Mouse (Mus musculus) frontal cortex, postnatal 36 days (tissue): ENCODE data around the gene Rad9a.
A peak's percentile ranks its signal among the peaks of the same experiment; 100 is the strongest.

Source experiments
- DNase-seq, 2 experiments: peaks; one replicate each; pipeline ENCODE4 v3.0.0; 2022; ENCODE audit warnings: low spot score in 2 of 2

Rad9a gene

GRCm38 (mm10) chr19:4164100-4164499, 37.4 kb downstream of the Rad9a start:
- no peak for DNase-seq

GRCm38 (mm10) chr19:4163543-4163887, 37.9 kb downstream of the Rad9a start:
- DNase-seq, result no peak

GRCm38 (mm10) chr19:4162646-4163542, 38.6 kb downstream of the Rad9a start, which contains the start of gene Rps6kb2:
Gene Rps6kb2, minus strand, starts transcription at chr19:4163354.
- peak; percentile 98 to 99 for DNase-seq

GRCm38 (mm10) chr19:4159049-4159448, 42.4 kb downstream of the Rad9a start:
- DNase-seq, result no peak

- no peak for DNase-seq
These were observed 44.7 kb downstream of the Rad9a start for GRCm38 (mm10) chr19:4156771-4157170.

- DNase-seq, result no peak
These were observed 45.3 kb downstream of the Rad9a start for GRCm38 (mm10) chr19:4156073-4156579.

GRCm38 (mm10) chr19:4155223-4156072, 46.0 kb downstream of the Rad9a start:
- no peak for DNase-seq

DNA sequence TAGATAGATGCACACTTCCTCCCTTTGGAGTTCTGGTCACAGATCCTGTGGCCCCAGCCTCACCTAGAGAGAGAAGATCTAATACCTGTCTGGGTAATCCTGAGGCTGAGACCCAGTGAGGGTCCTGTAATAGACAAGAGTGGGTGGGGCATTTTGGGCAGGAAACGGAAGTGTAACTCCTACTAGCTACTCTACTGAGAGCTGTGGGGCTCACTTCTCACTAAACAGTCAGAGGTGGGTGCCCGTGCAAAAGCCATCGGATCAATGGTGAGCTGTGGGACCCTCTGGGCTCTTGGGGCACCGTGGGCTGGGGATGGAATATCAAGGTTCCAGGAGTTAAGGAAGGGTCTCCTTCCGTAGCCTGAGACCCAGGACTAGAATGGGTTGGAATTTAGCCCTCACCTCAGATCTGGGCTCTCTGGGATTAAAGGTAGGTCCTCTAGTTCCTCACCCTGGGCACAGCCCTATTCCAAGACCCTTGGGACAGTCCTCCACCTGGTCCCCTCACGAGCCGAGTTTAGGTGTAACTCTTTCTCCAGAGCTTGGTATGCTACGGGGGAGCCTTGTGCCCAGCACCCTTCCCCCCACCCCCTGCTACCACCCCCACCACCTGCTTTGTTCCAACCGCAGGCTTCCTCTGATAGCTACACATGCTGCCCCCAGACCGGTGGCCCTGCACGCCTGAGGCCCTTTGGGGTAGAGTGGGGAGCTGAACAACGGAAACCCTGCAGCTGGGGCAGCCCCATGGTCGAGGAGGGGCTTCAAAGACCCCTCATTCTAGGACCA, 46.8 kb downstream of the Rad9a start:
- DNase-seq, result no peak

GRCm38 (mm10) chr19:4153232-4153654, 48.2 kb downstream of the Rad9a start, which contains the start of gene Ptprcap:
Gene Ptprcap, plus strand, starts transcription at chr19:4153604.
- DNase-seq, result no peak

- no peak for DNase-seq
These were observed 48.8 kb downstream of the Rad9a start for GRCm38 (mm10) chr19:4152445-4153231.

DNA sequence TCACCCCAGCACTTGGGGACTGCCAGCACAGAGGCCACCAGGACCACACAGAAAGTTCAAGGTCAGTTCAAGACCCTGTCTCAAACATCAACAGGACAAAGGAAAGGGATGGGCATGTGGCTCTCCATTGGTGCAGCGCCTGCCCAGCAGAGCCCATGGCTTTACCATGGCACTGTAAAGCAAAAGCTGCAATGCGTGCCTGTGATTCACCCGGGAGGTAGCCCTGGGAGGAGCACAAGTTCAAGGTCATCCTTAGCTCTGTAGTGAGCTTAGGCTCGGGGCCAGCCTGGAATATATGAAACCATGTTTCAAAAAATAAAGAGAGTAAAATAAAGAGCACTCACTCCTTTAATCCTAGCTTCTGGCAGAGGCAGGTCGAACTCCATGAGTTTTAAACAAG, 49.6 kb downstream of the Rad9a start:
- no peak for DNase-seq

DNA sequence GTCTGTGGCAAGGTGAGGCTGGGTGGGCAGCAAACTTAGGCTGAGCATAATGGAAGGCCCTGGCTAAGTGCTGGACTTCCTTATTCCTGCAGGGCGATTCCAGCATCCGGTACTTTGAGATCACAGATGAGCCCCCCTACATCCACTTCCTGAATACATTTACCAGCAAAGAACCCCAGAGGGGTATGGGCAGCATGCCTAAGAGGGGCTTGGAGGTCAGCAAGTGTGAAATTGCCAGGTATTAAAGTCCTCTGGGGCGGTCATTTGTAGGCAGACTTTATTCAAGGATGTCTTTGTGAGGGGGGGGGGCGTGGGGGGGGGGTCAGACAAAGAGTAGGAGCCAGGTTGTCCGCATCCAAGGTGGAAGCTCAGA, 50.0 kb downstream of the Rad9a start:
- DNase-seq, result no peak

GRCm38 (mm10) chr19:4150567-4151487, 50.6 kb downstream of the Rad9a start:
- DNase-seq, result no peak

- no peak for DNase-seq
These were observed 51.5 kb downstream of the Rad9a start for GRCm38 (mm10) chr19:4149764-4150461.

- no peak for DNase-seq
These were observed 52.2 kb downstream of the Rad9a start for GRCm38 (mm10) chr19:4149283-4149682.

DNA sequence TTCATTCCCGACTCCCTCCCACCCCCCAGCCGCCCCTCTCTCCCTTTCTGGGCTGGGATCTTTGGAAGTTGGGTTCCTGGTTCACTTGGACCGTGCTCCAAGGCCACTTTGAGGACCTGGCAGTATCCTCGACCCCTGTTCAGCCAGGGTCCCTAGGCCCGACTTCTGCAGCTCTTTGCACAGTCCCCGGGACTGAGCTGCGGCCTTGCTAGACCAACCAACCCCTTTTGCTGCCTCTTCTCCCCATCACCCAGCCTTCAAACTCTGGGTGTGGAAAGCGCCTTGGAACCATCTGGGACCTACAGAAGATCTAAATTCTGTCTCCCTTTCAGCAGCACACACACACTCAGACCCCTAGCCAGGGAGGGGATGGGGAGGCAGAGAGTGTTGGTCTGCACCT, 52.6 kb downstream of the Rad9a start:
- no peak for DNase-seq

DNA sequence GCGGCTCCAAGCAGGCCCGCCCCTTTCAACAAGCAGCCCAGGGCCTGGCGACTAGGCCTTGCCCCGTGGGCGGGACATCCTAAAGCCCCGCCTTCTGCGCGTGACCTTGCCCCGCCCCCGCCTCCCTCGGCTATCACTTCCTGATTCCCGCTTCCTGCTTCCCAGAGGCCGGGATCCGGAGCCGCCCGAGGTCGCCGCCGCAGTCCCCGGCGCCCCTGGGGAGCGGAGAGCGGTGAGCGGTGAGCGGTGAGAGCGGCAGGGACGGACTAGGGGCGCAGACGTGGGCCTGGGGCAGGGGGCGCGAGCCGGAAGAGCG, 53.0 kb downstream of the Rad9a start, which contains the start of gene Coro1b:
Gene Coro1b, plus strand, starts transcription at position 129 of the 316 bp plus-strand sequence.
- DNase-seq, result peak; percentile 91 to 95

DNA sequence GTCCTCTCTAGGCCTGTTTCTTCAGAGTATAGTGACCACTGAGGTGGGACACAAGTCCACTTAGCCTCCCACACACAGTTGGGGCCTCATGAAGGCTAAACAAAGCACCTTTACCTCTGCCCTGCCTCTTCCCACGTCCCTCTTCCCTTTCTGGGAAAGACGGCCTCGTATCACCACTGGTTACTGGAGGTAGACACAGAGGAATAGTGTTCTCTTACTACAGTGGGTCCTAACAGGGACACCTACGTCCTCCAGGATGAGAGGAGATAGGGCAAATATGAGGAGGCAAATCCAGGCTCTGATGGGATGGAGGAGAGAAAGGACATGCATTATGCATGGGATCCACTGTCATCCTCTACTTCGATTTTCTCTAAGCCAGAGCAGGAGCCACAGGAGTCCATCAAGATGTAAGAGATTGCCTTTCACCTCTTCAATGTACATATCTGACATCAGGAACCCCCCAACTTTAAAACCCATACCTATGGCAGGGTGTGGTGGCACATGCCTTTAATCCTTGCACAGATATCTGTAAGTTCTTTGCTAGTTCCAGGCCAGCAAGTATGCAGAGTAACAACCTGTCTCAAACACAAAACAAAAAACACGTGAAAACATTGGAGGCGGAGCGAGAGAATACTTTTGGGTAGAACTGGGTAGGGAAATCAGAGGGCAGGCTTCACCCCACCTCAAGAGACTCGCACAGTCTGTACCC, 53.5 kb downstream of the Rad9a start:
- DNase-seq, result no peak

- no peak for DNase-seq
These were observed 54.4 kb downstream of the Rad9a start for GRCm38 (mm10) chr19:4147022-4147405.
